Mouse (Mus musculus): ENCODE results near the gene Bola1. TPM values are rescaled to one million over a fixed set of nuclear protein-coding genes. Genes with fewer than 3 reads are reported as not detected.
A peak's percentile ranks its signal among the peaks of the same experiment; 100 is the strongest.
"Not testable (repeated sequence)": the region's sequence is repeated elsewhere in the genome, so short reads cannot be mapped to it uniquely, and the experiment has no call there.

The Bola1 gene
- polyA plus RNA-seq, 1 experiment from 2014 or later, result 65.2 TPM

DNA sequence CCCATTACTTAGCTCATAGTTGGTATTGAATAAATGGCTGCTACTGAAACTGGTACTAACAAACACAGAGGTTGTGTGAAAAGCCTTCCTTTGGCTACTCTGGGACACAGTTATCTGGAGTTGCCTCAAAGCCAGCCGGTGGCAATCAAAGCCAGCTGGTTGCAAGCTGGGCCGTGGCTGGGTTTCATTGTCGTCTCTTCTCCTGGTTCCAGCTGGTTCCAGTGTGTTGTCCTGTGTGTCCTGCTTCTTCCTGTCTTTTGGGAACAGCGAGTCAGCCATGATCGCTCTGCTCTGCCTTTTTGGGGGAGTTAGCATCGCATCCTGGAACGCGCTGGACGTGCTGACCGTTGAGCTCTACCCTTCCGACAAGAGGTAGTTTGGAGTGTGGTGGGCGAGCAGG is 26.5 kb downstream of the Bola1 start:
- H3K4me3 ChIP-seq (ENCODE audit: low read length), result no peak overlapping the region
- H3K36me3 ChIP-seq (ENCODE audit: control insufficient read depth, insufficient read depth, low read length), result no peaks in the 10 kb centered on the region
- H3K9me3 ChIP-seq (ENCODE audit: control insufficient read depth, low read length), result no peaks in the 10 kb centered on the region
- H3K9ac ChIP-seq (ENCODE audit: low read depth, low read length), result no peak overlapping the region
- H3K27ac ChIP-seq (ENCODE audit: low read length), result no peak overlapping the region
- H3K4me1 ChIP-seq (ENCODE audit: control insufficient read depth, insufficient read depth, low read length), result peaks cover 9% of the 10 kb centered on the region
- no peak for ATAC-seq
- no peaks in the 10 kb centered on the region for H3K27me3 ChIP-seq (replicated peaks; ENCODE audit: control insufficient read depth, insufficient read depth, low read length)
- WGBS, result 66% methylated on average over 12 of the region's 12 CpGs
- H3K4me2 ChIP-seq (ENCODE audit: low read depth, low read length), result no peak overlapping the region

DNA sequence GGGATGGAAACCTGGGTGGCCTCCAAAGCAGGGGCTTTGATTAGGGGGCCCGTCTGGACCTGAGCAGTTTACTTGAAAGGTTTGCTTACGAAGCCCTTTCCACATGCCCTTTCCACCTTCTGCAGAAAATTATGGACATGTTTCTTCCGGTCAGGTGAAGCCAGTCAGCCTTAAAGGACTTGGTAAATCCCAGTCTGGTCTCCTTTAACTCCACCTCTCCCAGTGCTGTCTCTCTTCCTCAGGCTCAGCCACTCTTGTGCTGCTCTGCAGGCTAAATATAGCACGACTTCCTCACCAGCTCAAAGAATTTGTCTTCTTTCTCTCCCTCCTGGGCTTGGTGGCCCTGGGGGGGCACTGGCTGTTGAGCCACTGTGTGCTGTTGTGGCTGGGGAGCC is 37.1 kb downstream of the Bola1 start:
- no peak for ATAC-seq
- Histone ChIP-seq H3K9ac (ENCODE audit: low read depth, low read length) (0 out of 2 replicates have a peak overlapping the region, but pooled peaks have one; percentile 21), H3K4me2 (ENCODE audit: low read depth, low read length) (peak overlapping the region; percentile 75; the same call in 1 of the 2 replicates), H3K27me3 (replicated peaks; ENCODE audit: control insufficient read depth, insufficient read depth, low read length) (no peaks in the 10 kb centered on the region), H3K4me3 (ENCODE audit: low read length) (no peak overlapping the region), H3K36me3 (ENCODE audit: control insufficient read depth, insufficient read depth, low read length) (no peaks in the 10 kb centered on the region), H3K9me3 (ENCODE audit: control insufficient read depth, low read length) (no peaks in the 10 kb centered on the region), H3K4me1 (ENCODE audit: control insufficient read depth, insufficient read depth, low read length) (peaks cover 2% of the 10 kb centered on the region; the same call in 1 of the 2 replicates), H3K27ac (ENCODE audit: low read length) (no peak overlapping the region)
- 27% methylated on average over 4 of the region's 4 CpGs for WGBS

DNA sequence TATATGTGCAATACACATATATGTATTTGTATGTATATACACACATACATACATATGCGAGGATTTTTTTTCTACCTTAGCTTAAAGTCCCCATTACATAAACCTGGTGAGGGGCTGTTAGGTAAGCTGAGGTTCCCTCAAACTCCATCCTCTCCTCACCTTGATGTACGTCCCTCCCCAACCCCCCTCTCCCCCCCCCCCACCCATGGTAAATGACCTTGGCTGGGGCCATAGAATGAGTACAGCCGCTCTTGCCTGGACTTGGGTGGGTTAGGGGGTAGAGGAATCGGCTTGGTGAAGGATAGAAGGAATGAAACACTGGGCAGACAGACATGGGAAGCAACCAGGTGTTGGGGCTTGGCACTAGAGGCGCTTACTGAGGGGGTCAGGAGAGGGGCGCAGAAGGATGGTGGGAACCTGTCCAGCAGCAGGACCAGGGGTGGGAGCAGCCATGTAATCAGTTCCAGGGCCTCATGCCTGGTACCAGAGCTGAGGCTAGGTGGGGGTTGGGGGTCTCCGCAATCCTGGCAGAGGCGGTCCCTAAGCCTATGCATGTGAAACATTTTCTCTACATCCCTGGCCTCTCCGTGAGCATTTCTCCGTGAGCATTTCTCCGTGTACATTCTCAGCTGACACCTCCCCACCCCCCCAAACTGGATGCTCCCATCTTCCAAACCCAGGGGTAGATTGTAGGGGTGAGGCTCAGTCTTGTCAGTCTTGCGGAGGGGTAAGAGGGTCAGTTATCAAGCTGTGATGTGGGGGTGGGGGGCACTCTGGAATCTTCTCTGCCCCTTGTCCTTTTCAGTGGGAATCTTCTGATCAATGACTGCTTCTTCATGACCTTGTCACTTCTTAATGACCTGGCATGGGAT is 37.8 kb downstream of the Bola1 start:
- Histone ChIP-seq H3K4me3 (ENCODE audit: low read length) (peak overlapping the region; percentile 58), H3K9ac (ENCODE audit: low read depth, low read length) (peak overlapping the region; percentile 74; the same call in 1 of the 2 replicates), H3K9me3 (ENCODE audit: control insufficient read depth, low read length) (no peaks in the 10 kb centered on the region), H3K4me2 (ENCODE audit: low read depth, low read length) (peak overlapping the region; percentile 75), H3K36me3 (ENCODE audit: control insufficient read depth, insufficient read depth, low read length) (no peaks in the 10 kb centered on the region), H3K27ac (ENCODE audit: low read length) (no peak overlapping the region), H3K27me3 (replicated peaks; ENCODE audit: control insufficient read depth, insufficient read depth, low read length) (no peaks in the 10 kb centered on the region), H3K4me1 (ENCODE audit: control insufficient read depth, insufficient read depth, low read length) (peaks cover 2% of the 10 kb centered on the region; the same call in 1 of the 2 replicates)
- 38% methylated on average over 12 of the region's 12 CpGs for WGBS
- ATAC-seq, result 0 out of 2 replicates have a peak, but pooled peaks have one; percentile 21

DNA sequence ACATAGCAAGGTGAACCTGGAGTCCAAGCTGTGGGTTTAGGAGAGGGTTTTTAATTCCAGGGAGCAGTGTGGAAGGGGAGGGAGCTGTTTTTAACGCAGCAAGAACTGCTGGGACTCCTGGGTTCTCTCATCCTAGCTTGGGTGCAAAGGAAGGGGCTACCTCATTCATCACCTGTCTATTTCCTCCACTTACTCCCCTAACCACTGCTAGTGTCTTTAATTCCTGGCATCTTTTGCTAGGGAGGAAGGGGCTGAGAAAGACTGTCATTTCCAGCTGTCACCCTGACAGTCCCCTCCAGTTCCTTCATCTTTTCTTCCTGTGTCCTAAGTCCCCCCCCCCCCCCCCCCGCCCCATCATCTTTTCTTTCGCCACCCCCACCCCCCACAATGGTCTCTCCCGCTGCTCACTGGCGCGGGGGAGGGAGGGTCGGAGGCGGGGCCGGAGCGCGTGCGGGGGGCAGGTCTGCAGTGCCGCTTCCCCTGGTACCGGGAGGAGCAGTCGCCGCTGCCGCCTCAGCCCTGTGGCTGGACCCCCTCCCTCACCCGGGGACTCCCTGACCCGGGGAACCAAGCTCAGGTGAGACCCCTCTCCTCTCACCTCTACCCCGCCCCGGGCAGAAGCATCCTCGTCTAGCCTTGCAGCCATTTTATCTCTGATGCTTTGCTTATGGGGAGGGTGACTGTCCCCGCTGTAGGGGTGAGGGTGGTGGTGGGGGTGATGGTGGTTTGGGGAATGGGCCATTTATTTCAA is 38.6 kb downstream of the Bola1 start, which contains the start of gene Sv2a:
TSS of gene Sv2a (plus strand) at position 425 of the 751 bp plus-strand sequence.
- peak within 1 kb of the TSS; percentile 75 for H3K4me2 ChIP-seq (ENCODE audit: low read depth, low read length)

DNA sequence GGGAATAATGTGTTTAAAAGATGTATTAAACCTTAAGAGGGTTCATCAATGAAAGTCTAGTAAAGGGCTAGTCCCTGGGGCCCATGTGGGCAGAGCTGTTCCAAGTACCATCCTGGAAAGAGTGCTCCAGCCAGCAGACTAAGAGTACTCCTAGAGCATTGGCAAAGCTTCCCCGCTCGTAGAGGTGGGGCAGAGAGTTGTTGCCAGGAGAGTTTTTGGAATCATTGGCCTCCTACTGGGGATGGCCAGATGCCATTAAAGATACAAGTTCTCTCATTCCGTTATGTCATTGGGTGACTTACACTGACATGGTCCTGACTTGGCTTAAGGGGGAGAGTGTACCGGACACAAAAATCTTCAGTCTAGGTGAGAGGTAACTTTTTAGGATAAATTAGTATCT is 40.0 kb downstream of the Bola1 start:
- Histone ChIP-seq H3K27ac (ENCODE audit: low read length) (no peak overlapping the region), H3K4me1 (ENCODE audit: control insufficient read depth, insufficient read depth, low read length) (peaks cover 2% of the 10 kb centered on the region; the same call in 1 of the 2 replicates), H3K4me3 (ENCODE audit: low read length) (no peak overlapping the region), H3K9ac (ENCODE audit: low read depth, low read length) (no peak overlapping the region), H3K4me2 (ENCODE audit: low read depth, low read length) (no peak overlapping the region), H3K9me3 (ENCODE audit: control insufficient read depth, low read length) (no peaks in the 10 kb centered on the region), H3K36me3 (ENCODE audit: control insufficient read depth, insufficient read depth, low read length) (peaks cover 6% of the 10 kb centered on the region; the same call in 1 of the 2 replicates), H3K27me3 (replicated peaks; ENCODE audit: control insufficient read depth, insufficient read depth, low read length) (no peaks in the 10 kb centered on the region)
- 66% methylated on average over 4 of the region's 4 CpGs for whole genome bisulfite sequencing
- no peak for ATAC-seq

More for the DNA sequence above, 38.6 kb downstream of the Bola1 start, which contains the start of gene Sv2a:
- Histone ChIP-seq H3K27me3 (replicated peaks; ENCODE audit: control insufficient read depth, insufficient read depth, low read length) (no peaks in the 10 kb centered on the region), H3K27ac (ENCODE audit: low read length) (no peak within 1 kb of the TSS), H3K9ac (ENCODE audit: low read depth, low read length) (peak within 1 kb of the TSS; percentile 74), H3K36me3 (ENCODE audit: control insufficient read depth, insufficient read depth, low read length) (no peaks in the 10 kb centered on the region), H3K4me3 (ENCODE audit: low read length) (peak within 1 kb of the TSS; percentile 58), H3K4me1 (ENCODE audit: control insufficient read depth, insufficient read depth, low read length) (peaks cover 2% of the 10 kb centered on the region; the same call in 1 of the 2 replicates), H3K9me3 (ENCODE audit: control insufficient read depth, low read length) (no peaks in the 10 kb centered on the region)
- peak; percentile 43; the same call in 1 of the 2 replicates for ATAC-seq
- WGBS, result under 1% methylated on average over 13 of the region's 23 CpGs

DNA sequence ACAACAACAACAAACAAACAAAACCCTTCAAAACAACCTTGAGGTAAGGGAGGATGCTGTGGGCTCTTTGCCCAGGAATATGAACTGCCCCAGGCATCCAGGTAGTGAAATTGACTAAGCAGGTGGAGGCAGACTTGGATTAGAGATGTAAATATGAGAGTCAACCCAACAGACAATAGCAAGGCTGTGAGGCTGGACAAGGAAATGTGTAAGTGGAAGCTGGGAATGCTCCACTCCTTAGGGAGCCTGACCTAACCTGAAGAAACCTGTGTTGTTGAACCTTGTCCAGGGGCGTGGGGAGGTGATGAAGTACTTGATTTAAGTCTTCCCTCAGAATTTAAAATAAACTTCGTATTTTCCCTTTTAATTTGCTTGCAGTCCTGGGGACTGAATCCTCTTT is 40.6 kb downstream of the Bola1 start:
- ATAC-seq, result no peak
- 76% methylated on average over 2 of the region's 2 CpGs for WGBS
- Histone ChIP-seq H3K36me3 (ENCODE audit: control insufficient read depth, insufficient read depth, low read length) (peaks cover 7% of the 10 kb centered on the region; the same call in 1 of the 2 replicates), H3K9ac (ENCODE audit: low read depth, low read length) (no peak overlapping the region; the same call in 1 of the 2 replicates), H3K27ac (ENCODE audit: low read length) (no peak overlapping the region), H3K27me3 (replicated peaks; ENCODE audit: control insufficient read depth, insufficient read depth, low read length) (no peaks in the 10 kb centered on the region), H3K4me3 (ENCODE audit: low read length) (no peak overlapping the region), H3K9me3 (ENCODE audit: control insufficient read depth, low read length) (no peaks in the 10 kb centered on the region), H3K4me2 (ENCODE audit: low read depth, low read length) (no peak overlapping the region), H3K4me1 (ENCODE audit: control insufficient read depth, insufficient read depth, low read length) (peaks cover 7% of the 10 kb centered on the region; the same call in 1 of the 2 replicates)

DNA sequence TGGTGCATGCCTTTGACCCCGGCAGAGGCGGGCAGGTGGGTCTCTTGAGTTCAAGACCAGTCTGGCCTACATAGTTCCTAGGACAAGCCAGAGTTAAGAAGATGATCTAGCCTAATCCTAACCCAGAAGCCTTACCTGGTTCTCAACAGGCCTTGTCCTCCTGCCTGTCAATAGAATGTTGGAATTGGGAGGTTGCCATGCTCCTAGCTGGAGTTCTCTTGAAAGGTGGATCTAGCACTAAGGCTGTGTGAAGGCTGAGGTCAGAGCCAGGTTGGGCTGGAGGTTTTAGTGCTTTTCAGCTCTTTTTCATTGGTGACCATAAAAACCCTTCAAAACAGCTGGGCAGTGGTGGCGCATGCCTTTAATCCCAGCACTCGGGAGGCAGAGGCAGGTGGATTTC is 41.1 kb downstream of the Bola1 start:
- H3K27ac ChIP-seq (ENCODE audit: low read length), result no peak overlapping the region
- H3K4me2 ChIP-seq (ENCODE audit: low read depth, low read length), result no peak overlapping the region
- H3K9me3 ChIP-seq (ENCODE audit: control insufficient read depth, low read length), result no peaks in the 10 kb centered on the region
- H3K36me3 ChIP-seq (ENCODE audit: control insufficient read depth, insufficient read depth, low read length), result peaks cover 7% of the 10 kb centered on the region; the same call in 1 of the 2 replicates
- no peaks in the 10 kb centered on the region for H3K27me3 ChIP-seq (replicated peaks; ENCODE audit: control insufficient read depth, insufficient read depth, low read length)
- no peak overlapping the region for H3K4me3 ChIP-seq (ENCODE audit: low read length)
- no peak for ATAC-seq
- peaks cover 7% of the 10 kb centered on the region; the same call in 1 of the 2 replicates for H3K4me1 ChIP-seq (ENCODE audit: control insufficient read depth, insufficient read depth, low read length)
- 83% methylated on average over 4 of the region's 4 CpGs for WGBS
- H3K9ac ChIP-seq (ENCODE audit: low read depth, low read length), result no peak overlapping the region

DNA sequence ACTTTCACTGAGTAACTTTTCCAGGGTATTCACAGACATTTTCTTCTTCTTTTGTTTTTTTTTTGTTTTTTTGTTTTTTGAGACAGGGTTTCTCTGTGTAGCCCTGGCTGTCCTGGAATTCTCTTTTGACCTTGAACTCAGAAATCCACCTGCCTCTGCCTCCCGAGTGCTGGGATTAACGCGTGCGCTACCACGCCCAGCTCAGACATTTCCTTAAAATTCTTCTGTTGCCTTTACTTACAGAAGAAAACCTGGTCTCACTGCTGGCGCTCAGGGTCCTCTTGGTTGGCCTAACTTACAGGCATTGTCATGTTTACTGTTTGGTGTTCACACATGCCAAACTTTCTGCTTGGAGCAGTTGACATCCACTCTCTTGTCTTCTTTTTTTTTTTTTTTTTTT is 44.3 kb downstream of the Bola1 start:
- 90% methylated on average over 6 of the region's 6 CpGs for WGBS
- Histone ChIP-seq H3K9ac (ENCODE audit: low read depth, low read length) (no peak overlapping the region), H3K4me1 (ENCODE audit: control insufficient read depth, insufficient read depth, low read length) (peaks cover 15% of the 10 kb centered on the region), H3K4me3 (ENCODE audit: low read length) (no peak overlapping the region), H3K27ac (ENCODE audit: low read length) (no peak overlapping the region), H3K36me3 (ENCODE audit: control insufficient read depth, insufficient read depth, low read length) (peaks cover 7% of the 10 kb centered on the region; the same call in 1 of the 2 replicates), H3K27me3 (replicated peaks; ENCODE audit: control insufficient read depth, insufficient read depth, low read length) (no peaks in the 10 kb centered on the region), H3K4me2 (ENCODE audit: low read depth, low read length) (no peak overlapping the region), H3K9me3 (ENCODE audit: control insufficient read depth, low read length) (no peaks in the 10 kb centered on the region)
- ATAC-seq, result no peak

DNA sequence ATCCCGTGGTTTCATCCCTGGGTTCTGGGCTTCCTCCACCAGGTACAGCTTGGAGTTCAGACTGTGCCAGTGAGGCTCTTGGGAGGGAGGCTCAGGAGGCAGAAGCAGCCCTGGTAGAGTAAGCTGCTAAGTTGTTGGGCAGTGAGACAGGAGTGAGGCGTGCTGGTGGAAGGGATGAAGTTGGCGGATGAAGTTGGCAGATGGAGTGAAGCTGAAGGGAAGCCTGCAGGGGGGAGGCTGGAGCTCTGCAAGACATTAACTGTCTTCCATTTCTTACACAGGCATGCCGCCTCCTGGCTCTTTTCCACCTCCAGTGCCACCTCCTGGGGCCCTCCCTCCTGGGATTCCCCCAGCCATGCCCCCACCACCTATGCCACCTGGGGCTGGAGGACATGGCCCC is 45.5 kb downstream of the Bola1 start:
- H3K36me3 ChIP-seq (ENCODE audit: control insufficient read depth, insufficient read depth, low read length), result peaks cover 10% of the 10 kb centered on the region; the same call in 1 of the 2 replicates
- H3K4me3 ChIP-seq (ENCODE audit: low read length), result not testable (repeated sequence)

More for the DNA sequence above, 45.5 kb downstream of the Bola1 start:
- H3K4me2 ChIP-seq (ENCODE audit: low read depth, low read length); H3K27ac ChIP-seq (ENCODE audit: low read length); H3K9ac ChIP-seq (ENCODE audit: low read depth, low read length); H3K9me3 ChIP-seq (ENCODE audit: control insufficient read depth, low read length); ATAC-seq; H3K27me3 ChIP-seq (replicated peaks; ENCODE audit: control insufficient read depth, insufficient read depth, low read length): not testable (repeated sequence)
- WGBS, result 78% methylated on average over 4 of the region's 4 CpGs
- H3K4me1 ChIP-seq (ENCODE audit: control insufficient read depth, insufficient read depth, low read length), result peaks cover 15% of the 10 kb centered on the region
